Mouse (Mus musculus): ENCODE measurements around the gene Lrrc3.

DNA sequence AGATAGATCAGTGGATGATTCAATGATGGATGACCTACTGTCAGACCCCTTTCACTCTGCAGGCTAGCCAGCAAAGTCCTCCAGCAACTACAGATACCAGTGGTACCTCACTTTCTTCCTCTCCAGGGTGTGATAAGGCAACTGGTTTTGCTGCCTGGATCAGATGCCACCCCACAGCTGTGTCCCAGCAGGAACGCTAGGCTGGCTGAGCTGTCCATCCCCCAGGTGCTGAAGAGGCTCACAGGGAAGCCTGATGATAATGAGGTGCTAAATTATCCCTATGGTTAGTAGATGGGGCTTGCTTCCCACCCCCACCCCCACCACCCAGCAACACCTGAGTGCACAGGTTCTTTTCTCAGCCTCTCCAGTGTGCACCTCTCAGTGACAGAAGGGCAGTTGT, 34.8 kb downstream of the Lrrc3 start:
- TF ChIP-seq EP300 (IDR thresholded peaks at IDR 0.05; ENCODE audit: insufficient read depth, low read depth, low read length) (no peak), CTCF (IDR thresholded peaks at IDR 0.05; ENCODE audit: low read depth, low read length) (no peak)
